Mouse (Mus musculus): ENCODE data around the gene Cyp4f39. TPM values are rescaled to one million over a fixed set of nuclear protein-coding genes. Genes with fewer than 3 reads are reported as not detected.
A peak's percentile ranks its signal among the peaks of the same experiment; 100 is the strongest.

Gene Cyp4f39
- 1 to 10 TPM in 1 of 2 experiments, under 1 TPM in 1; 0.58 to 1.2 TPM for polyA plus RNA-seq (2017; shearing (Covaris generic))

- no peak for ATAC-seq
Measured at GRCm38 (mm10) chr17:32452482-32452881, at the start of gene Cyp4f39. Gene Cyp4f39, plus strand, starts transcription at chr17:32452723.

- ATAC-seq: peak; percentile 89
Measured at GRCm38 (mm10) chr17:32402779-32403157, 49.8 kb upstream of the Cyp4f39 start.

- ATAC-seq: peak; percentile 88
Measured at GRCm38 (mm10) chr17:32403417-32403816, 49.1 kb upstream of the Cyp4f39 start, which contains the start of gene Rasal3. Gene Rasal3, minus strand, starts transcription at chr17:32403583.

GRCm38 (mm10) chr17:32411898-32412297, 40.6 kb upstream of the Cyp4f39 start:
- ATAC-seq: peak; percentile 57

- ATAC-seq: no peak
Measured at GRCm38 (mm10) chr17:32415417-32416020, 37.0 kb upstream of the Cyp4f39 start.

- ATAC-seq: no peak
Measured at GRCm38 (mm10) chr17:32416771-32417170, 35.8 kb upstream of the Cyp4f39 start.

- no peak for ATAC-seq
Measured at GRCm38 (mm10) chr17:32419989-32420388, 32.5 kb upstream of the Cyp4f39 start.

- no peak for ATAC-seq
Measured at GRCm38 (mm10) chr17:32420781-32421180, 31.7 kb upstream of the Cyp4f39 start.

- ATAC-seq: peak; percentile 99
Measured at GRCm38 (mm10) chr17:32424034-32424433, 28.5 kb upstream of the Cyp4f39 start, which contains the start of gene Pglyrp2. Gene Pglyrp2, minus strand, starts transcription at chr17:32424167.

- no peak for ATAC-seq
Measured at GRCm38 (mm10) chr17:32426610-32427009, 25.9 kb upstream of the Cyp4f39 start.

- peak; percentile 75 for ATAC-seq
Measured at GRCm38 (mm10) chr17:32431972-32432371, 20.6 kb upstream of the Cyp4f39 start.

- ATAC-seq: no peak
Measured at GRCm38 (mm10) chr17:32434324-32434723, 18.2 kb upstream of the Cyp4f39 start.

GRCm38 (mm10) chr17:32435151-32435550, 17.4 kb upstream of the Cyp4f39 start:
- no peak for ATAC-seq

- ATAC-seq: no peak
Measured at GRCm38 (mm10) chr17:32437106-32437505, 15.4 kb upstream of the Cyp4f39 start.

- ATAC-seq: no peak
Measured at GRCm38 (mm10) chr17:32443245-32443644, 9.3 kb upstream of the Cyp4f39 start.

GRCm38 (mm10) chr17:32445016-32445415, 7.5 kb upstream of the Cyp4f39 start:
- ATAC-seq: no peak

- ATAC-seq: no peak
Measured at GRCm38 (mm10) chr17:32447195-32447594, 5.3 kb upstream of the Cyp4f39 start.

GRCm38 (mm10) chr17:32449042-32449441, 3.5 kb upstream of the Cyp4f39 start:
- ATAC-seq: no peak

GRCm38 (mm10) chr17:32450844-32451537, 1.5 kb upstream of the Cyp4f39 start:
- ATAC-seq: no peak

GRCm38 (mm10) chr17:32454188-32454587, 1.7 kb downstream of the Cyp4f39 start:
- no peak for ATAC-seq

- no peak for ATAC-seq
Measured at GRCm38 (mm10) chr17:32454997-32455396, 2.5 kb downstream of the Cyp4f39 start.

- no peak for ATAC-seq
Measured at GRCm38 (mm10) chr17:32468494-32468893, 16.0 kb downstream of the Cyp4f39 start.

- peak; percentile 99 for ATAC-seq
Measured at GRCm38 (mm10) chr17:32470795-32471194, 18.3 kb downstream of the Cyp4f39 start.

- no peak for ATAC-seq
Measured at GRCm38 (mm10) chr17:32472176-32472575, 19.7 kb downstream of the Cyp4f39 start.
